Mouse (Mus musculus): Measurements from ENCODE around the gene Mfn2. TPM values are rescaled to one million over a fixed set of nuclear protein-coding genes. Genes with fewer than 3 reads are reported as not detected.

The Mfn2 gene
- total RNA-seq, 2 experiments from 2014 or later = 670 to 699 TPM

GRCm38 (mm10) chr4:147922341-147922740 lies 17.8 kb upstream of the Mfn2 start:
- intact Hi-C loops (cut with DNase I) = no loop called here
- no peak for DNase-seq

DNA sequence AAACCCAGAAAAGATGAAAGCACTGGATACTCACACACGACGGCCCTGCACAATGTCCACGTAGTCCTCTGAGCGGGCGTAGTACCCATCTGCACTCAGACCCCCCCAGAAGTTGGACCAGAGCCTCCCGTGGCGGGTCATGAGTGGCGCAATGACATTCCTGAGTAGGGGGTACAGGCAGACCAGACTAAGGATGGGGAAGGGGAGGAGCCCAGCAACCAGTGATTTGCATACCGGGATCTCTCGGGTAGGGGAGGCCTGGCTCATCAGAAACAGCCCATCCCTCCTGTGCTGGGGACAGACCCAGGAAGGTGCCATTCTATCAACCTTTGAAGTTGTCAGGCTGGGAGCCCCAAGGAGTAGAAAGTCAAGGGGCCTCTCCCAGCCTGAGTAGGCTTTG lies 16.5 kb upstream of the Mfn2 start:
- intact Hi-C loops (cut with DNase I) = no loop called here
- DNase-seq = no peak

DNA sequence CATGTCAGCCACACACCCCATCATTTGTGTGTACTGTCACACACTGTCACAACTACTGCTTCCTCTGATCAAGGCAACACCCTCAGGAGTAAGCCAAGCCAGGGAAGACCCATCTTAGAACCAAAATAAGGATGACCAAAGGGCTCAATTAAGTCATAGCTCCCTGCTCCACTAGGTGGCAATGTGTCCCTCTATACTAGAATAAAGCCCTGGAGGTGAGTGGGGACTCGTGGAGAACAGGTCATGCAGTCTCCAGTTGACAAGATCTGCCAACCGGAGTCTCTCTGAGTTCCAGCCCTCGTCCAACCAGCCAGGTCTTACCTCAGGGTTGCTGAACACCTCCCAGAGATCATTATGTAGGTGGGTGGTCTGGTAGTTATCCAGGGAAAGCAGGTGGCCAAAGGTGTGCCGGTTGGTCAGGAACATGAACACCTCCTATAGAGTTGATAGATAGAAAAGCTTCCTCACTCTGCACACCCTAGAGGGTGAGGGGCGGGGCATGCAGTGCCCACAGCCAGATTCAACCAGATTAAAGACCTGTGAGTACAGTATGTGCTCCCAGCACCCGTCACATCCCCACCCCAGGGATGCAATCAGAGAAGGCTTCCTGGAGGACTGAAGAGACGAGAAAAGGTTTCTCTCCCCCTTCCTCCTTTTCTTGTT lies 14.1 kb upstream of the Mfn2 start:
- DNase-seq = peak in 1 of 2 experiments; percentile 59
- intact Hi-C loops (cut with DNase I) = loop anchor here (1.0 to 2.0 kb wide), 2 partner anchors 35 to 90 kb away; no protein-coding TSS in a partner anchor

DNA sequence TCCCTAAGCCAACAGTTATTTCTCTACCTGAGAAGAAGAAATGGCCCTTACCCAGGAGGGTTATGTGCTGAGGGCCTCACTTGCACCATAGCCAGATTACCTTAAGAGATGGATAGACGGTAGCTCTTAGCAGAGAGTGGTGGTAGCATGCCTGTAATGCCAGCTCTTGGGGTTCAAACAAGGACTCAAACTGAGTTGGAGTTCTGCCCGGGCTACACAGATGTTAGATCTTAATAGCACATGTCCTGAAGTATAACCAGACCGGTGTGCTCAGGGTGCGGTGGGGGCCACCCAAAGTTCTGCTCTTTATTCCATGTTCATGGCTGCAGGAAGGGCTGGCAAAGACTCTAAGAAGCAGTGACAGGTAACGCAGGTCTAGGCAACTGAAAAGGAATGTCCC lies 5.0 kb upstream of the Mfn2 start:
- intact Hi-C loops (cut with DNase I) = no loop called here
- DNase-seq = no peak

GRCm38 (mm10) chr4:147906230-147906629 lies 1.7 kb upstream of the Mfn2 start:
- intact Hi-C loops (cut with DNase I) = no loop called here
- DNase-seq = no peak

DNA sequence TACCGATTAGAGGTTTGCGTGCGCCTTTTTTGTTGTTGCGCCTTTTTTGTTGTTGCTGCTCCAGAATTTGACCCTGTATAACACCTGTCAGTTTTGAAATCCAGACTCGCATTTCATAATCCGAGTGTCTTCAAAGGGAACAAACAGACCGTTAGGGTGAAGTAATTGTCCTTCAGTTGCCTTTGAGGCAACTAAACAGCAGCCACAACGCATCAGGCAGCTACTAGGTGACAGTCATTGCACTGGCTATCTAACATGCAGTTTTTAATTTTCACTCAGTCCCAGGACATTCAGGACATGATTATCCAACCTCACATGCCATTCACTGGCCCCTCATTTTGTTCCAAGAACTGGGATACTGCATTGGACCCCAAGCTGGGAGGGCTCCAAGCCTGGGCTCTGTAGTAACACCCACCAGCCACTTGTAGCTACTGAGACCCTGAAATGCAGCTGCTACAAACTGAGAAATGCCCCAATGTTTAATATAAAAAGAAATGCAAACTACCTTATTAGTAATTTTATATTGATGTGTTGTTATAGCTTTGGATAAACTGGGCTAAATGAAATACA lies 671 bp upstream of the Mfn2 start:
- no peak for DNase-seq
- intact Hi-C loops (cut with DNase I) = loop anchor here (2.0 kb wide), 2 partner anchors 32 kb away; partner anchors contain the start of gene Plod1

DNA sequence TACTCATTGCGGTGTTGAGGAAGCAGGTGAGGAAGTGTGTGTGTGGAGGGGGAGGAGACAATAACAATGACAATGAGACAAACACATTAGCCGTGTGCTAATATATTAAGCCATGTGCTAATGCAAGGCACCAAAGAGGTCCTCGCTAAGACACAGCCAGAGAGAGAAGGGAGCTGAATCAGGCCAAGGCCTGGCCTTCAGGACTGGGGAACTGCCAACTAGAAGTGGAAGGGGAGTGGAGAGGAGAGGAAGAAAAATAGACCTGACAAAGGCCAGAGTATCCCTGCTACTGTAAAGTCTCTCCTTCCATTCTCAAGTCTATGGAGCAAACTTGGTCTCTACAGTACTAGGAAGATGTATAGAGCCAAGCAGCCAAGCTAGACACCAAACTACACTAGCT lies 903 bp downstream of the Mfn2 start:
- intact Hi-C loops (cut with DNase I) = no loop called here
- no peak for DNase-seq

GRCm38 (mm10) chr4:147902906-147903500 lies 1.5 kb downstream of the Mfn2 start:
- intact Hi-C loops (cut with DNase I) = no loop called here
- DNase-seq = no peak

DNA sequence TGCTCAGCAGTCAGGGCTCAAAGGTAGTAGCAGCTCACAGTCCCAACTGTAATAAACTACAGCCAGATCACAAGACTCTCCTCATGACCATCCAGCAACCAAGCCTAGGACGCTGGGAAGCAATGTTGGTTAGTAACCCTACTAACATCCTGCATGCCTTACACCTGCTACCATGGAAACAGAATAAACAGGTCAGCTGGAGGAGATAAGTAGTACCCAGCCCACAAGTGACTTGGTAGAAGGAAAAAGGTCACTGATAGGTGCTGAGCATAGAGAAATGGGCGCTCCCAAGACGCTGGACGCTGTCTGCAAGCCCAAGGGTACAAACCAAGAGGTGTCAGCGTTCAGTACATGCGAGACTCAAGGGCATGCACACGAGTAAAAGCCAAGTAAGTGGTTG lies 4.1 kb downstream of the Mfn2 start:
- intact Hi-C loops (cut with DNase I) = no loop called here
- no peak for DNase-seq

GRCm38 (mm10) chr4:147897348-147897747 lies 7.2 kb downstream of the Mfn2 start:
- DNase-seq = peak in 1 of 2 experiments; percentile 49
- intact Hi-C loops (cut with DNase I) = no loop called here

DNA sequence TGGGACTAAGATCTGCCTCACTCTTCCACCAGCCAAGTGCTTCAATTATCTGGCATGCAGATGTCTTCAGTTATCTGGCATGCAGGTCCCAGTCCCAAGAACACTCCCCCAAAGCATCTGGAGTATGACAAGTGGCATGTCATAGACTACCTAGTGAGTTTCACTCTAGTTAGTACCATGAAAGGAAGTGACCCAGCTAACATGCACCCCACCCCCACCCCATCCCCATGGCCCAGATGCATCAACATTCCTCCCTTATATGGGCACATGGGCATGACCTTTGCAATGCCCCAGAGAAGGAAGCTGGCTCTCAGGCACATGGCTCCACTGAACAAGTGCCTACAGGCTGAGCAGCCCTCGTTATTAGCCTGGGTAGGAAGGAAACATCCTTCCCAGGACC lies 8.1 kb downstream of the Mfn2 start:
- DNase-seq = no peak
- intact Hi-C loops (cut with DNase I) = no loop called here

DNA sequence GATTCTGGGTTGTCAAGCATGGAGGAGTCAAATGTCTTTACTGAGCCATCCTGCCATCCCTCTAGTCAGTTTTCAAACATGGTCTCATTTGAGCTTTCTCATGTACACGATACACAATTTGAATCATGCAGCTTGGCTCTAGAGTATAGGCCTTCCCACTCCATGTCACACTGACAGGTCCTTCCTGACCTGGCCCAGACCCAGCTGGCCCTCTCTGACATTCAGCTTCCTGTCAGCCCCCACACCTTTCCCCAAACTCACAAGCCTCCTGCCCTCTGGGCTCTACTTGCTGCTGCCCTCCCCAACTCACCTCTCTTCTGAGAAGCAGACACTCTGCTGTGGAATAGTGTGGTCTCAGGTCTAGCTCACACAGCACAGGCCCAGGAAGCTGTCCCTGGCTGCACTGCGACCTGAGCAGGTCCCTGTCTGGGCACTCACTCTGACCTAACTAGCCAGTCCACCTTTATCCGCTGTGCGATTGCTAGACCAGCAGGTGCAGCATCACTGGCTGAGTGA lies 8.6 kb downstream of the Mfn2 start:
- intact Hi-C loops (cut with DNase I) = no loop called here
- no peak for DNase-seq

DNA sequence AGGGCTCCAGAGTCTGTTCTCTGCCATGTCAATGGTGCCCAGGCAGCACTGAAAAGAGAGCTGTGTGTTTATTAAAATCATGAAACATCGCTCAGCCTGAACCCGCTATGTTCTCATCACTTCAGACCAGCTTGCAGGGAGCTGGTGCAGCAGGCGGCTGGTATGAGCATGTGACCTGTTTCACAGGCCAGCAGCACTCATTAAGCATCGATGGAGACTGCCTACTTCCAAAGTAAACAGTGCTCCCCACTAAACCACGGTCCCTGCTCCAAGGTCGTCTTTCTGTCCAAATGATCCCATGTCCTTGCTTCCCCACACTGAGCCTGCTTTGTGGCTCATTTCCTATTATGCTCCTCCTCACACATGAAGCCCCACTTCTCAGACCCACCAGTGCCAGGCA lies 14.2 kb downstream of the Mfn2 start:
- intact Hi-C loops (cut with DNase I) = no loop called here
- no peak for DNase-seq

- intact Hi-C loops (cut with DNase I) = no loop called here
- no peak for DNase-seq
Observed at GRCm38 (mm10) chr4:147888237-147888636, 16.3 kb downstream of the Mfn2 start.

DNA sequence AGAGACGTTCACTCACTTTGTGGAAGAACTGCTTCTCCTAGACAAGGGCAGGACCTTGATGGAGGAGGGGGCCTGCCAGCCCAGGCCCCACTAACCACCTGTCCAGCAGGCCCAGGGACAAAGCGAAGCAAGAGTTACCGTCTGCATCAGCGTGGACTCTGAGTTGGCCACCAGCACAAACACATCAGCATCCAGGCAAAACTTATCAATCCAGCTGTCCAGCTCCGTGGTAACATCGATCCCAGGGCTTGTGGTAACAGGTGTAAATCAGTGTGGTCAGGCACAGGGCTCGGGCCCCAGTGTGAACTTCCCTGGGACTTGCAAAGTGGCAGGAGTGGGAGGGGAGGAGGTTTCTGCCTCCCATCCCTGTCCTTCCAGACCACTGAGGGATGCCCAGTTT lies 17.2 kb downstream of the Mfn2 start:
- intact Hi-C loops (cut with DNase I) = no loop called here
- DNase-seq = no peak

DNA sequence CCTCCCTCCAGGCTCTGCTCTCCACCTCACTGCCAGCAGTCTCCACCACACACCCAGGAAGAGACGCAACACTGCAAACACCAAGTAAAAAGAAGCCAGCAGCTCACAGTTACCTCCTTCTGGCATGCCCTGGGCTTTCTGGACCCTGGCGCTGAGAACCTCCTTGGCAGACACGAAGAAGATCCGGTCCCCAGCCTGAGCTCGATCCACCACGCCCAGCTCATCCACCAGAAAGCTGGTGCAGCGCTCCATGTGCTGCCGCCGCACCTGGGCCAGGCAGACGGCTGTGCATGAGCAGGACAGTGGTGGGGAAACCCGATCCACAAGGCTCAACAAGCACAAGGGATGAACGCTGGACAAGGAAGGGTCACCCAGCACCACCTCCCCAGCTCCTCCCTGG lies 18.3 kb downstream of the Mfn2 start:
- intact Hi-C loops (cut with DNase I) = no loop called here
- no peak for DNase-seq

DNA sequence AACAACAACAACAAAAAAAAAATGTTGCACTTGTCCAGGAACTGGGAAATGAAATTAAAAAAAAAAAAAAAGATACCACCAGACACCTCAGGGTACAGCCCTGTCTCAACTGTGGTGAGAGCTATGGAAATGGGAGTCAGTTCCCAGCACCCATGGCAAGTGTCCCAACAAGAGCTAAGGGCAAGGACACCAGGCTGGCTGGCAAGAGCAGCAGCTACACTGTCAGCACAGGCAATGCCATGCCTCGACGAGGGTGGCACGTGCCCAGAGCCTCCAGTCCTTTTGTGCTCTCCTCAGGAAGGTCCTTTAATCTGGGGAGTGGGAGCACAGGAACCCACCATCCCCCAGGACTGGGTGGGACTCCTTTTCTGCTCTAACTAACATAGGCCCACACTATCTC lies 20.4 kb downstream of the Mfn2 start:
- no peak for DNase-seq
- intact Hi-C loops (cut with DNase I) = no loop called here

DNA sequence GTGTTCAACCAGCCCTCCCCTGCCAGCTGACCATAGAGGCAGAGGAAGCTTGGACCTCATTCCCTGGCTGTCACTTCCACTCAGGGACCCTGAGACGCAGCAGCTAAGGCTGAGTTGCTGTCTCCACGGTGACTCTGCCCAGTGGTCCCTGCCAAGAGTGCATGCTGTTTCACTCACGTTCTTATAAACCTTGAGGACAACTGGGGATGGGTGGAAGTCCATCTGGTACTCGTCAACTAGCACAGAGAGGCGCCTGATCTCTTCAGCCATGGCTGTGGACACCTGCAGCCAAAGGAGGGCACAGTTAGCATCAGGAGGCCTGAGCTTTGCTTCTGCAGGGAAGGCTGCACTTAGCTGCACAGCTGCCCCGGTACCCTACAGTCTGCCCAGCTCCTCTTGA lies 21.5 kb downstream of the Mfn2 start:
- no peak for DNase-seq
- intact Hi-C loops (cut with DNase I) = no loop called here

GRCm38 (mm10) chr4:147881792-147882191 lies 22.7 kb downstream of the Mfn2 start:
- no peak for DNase-seq
- intact Hi-C loops (cut with DNase I) = no loop called here

DNA sequence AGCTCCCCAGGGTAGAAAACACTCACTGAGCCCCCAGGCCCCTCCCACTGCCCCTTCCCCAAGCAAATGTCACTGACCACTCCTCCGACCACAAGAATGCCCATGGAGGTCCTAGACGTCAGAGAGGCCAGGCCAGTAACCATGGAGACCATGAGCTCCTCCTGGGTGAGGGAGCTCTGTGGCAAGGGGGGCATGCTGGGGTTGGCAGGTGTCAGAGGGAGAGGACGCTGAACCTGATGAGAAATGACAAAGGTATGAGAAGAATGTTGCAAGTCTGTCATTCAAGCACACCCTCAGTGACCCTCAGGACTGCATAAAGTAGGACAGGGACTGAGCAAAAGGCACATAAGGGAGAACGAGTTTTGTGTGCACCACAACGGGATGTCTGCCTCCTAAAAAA lies 24.6 kb downstream of the Mfn2 start:
- intact Hi-C loops (cut with DNase I) = no loop called here
- no peak for DNase-seq

GRCm38 (mm10) chr4:147879456-147879855 lies 25.0 kb downstream of the Mfn2 start:
- DNase-seq = no peak
- intact Hi-C loops (cut with DNase I) = no loop called here

DNA sequence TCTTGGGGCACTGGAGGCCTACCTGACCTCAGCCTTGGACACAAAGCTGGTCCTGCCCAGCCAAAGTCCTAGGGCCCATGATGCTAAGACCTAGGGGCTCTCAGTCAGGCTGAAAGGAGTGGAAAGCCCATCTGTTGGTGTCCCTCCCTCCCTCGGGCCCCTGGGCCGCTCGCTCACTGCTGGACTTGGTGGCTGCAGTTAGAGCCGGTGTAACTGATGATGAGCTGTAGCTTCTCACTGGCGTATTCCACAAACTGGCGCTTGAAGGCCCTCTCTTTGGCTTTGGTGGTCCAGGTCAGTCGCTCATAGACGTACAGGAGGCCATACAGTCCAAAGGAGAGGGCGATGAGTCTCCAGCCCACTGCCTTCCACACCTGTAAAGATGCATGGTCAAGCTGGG lies 26.0 kb downstream of the Mfn2 start:
- DNase-seq = no peak
- intact Hi-C loops (cut with DNase I) = no loop called here
